Mouse (Mus musculus): Measurements from ENCODE around the gene Krtap10-4.
"Not testable (repeated sequence)": the region's sequence is repeated elsewhere in the genome, so short reads cannot be mapped to it uniquely, and the experiment has no call there.

Gene Krtap10-4

GRCm38 (mm10) chr10:77826951-77827350 is at the start of gene Krtap10-4:
Gene Krtap10-4 (minus strand): TSS chr10:77827095.
- DNase-seq = peak; percentile 2

- peak; percentile 65 for DNase-seq
These were observed 42.8 kb upstream of the Krtap10-4 start for GRCm38 (mm10) chr10:77869651-77870050.

GRCm38 (mm10) chr10:77867546-77867945 is 40.7 kb upstream of the Krtap10-4 start:
- DNase-seq = no peak

GRCm38 (mm10) chr10:77864762-77865143 is 37.9 kb upstream of the Krtap10-4 start:
- DNase-seq = no peak

GRCm38 (mm10) chr10:77864067-77864761 is 37.3 kb upstream of the Krtap10-4 start:
- DNase-seq = peak; percentile 58

- DNase-seq = no peak
These were observed 34.8 kb upstream of the Krtap10-4 start, which contains the start of gene Gm3285 for GRCm38 (mm10) chr10:77861675-77862074. Gene Gm3285 (plus strand): TSS chr10:77861975.

GRCm38 (mm10) chr10:77852559-77852958 is 25.7 kb upstream of the Krtap10-4 start, which contains the start of gene Gm10318:
Gene Gm10318 (plus strand): TSS chr10:77852859.
- no peak for DNase-seq

GRCm38 (mm10) chr10:77847538-77847937 is 20.6 kb upstream of the Krtap10-4 start:
- DNase-seq = no peak

- DNase-seq = no peak
These were observed 20.1 kb upstream of the Krtap10-4 start for GRCm38 (mm10) chr10:77846961-77847360.

- DNase-seq = no peak
These were observed 19.6 kb upstream of the Krtap10-4 start, which contains the start of gene Gm36176 for GRCm38 (mm10) chr10:77846503-77846902. Gene Gm36176 (plus strand): TSS chr10:77846803.

- DNase-seq = no peak
These were observed 12.1 kb upstream of the Krtap10-4 start for GRCm38 (mm10) chr10:77839006-77839405.

GRCm38 (mm10) chr10:77835647-77836046 is 8.8 kb upstream of the Krtap10-4 start, which contains the start of gene Krtap10-10:
Gene Krtap10-10 (plus strand): TSS chr10:77835947.
- no peak for DNase-seq

- no peak for DNase-seq
These were observed 7.7 kb downstream of the Krtap10-4 start for GRCm38 (mm10) chr10:77819203-77819602.

GRCm38 (mm10) chr10:77818523-77818922 is 8.4 kb downstream of the Krtap10-4 start:
- DNase-seq = no peak

GRCm38 (mm10) chr10:77815514-77815913 is 11.4 kb downstream of the Krtap10-4 start:
- peak; percentile 39 for DNase-seq

- no peak for DNase-seq
These were observed 12.5 kb downstream of the Krtap10-4 start, which contains the start of gene Gm2696 for GRCm38 (mm10) chr10:77814382-77814781. Gene Gm2696 (plus strand): TSS chr10:77814682.

GRCm38 (mm10) chr10:77811743-77812142 is 15.2 kb downstream of the Krtap10-4 start, which contains the start of gene Gm9507:
Gene Gm9507 (minus strand): TSS chr10:77811843.
- no peak for DNase-seq

- no peak for DNase-seq
These were observed 22.8 kb downstream of the Krtap10-4 start for GRCm38 (mm10) chr10:77804095-77804494.

- no peak for DNase-seq
These were observed 27.9 kb downstream of the Krtap10-4 start, which contains the start of gene Gm19668 for GRCm38 (mm10) chr10:77798921-77799508. Gene Gm19668 (minus strand): TSS chr10:77799133.

GRCm38 (mm10) chr10:77798164-77798920 is 28.6 kb downstream of the Krtap10-4 start:
- DNase-seq = not testable (repeated sequence)

- DNase-seq = no peak
These were observed 29.2 kb downstream of the Krtap10-4 start for GRCm38 (mm10) chr10:77797677-77798076.

GRCm38 (mm10) chr10:77794976-77795375 is 31.9 kb downstream of the Krtap10-4 start, which contains the start of gene Gm9639:
Gene Gm9639 (minus strand): TSS chr10:77795076.
- no peak for DNase-seq

- no peak for DNase-seq
These were observed 38.3 kb downstream of the Krtap10-4 start for GRCm38 (mm10) chr10:77788621-77789020.
